Mouse (Mus musculus) lung, adult 2 months (tissue): ENCODE measurements at regions not wholly inside any gene's neighbourhood (a gene's known extent, or its start where the extent isn't known, plus 50 kb on each side); places are given as distances from the start of the nearest gene placed in this dataset.

ENCODE experiments used
- DNase-seq: peaks from one replicate; pipeline ENCODE4 v3.0.0; 2022
- H3K4me1 ChIP-seq: fragments of 200-500 bp; 2 replicates; pipeline ENCODE4 v1.6.1; 2011; ENCODE audit warnings: low read length; ENCODE audit not compliant: control insufficient read depth, insufficient read depth
- H3K4me3 ChIP-seq: fragments of 200-500 bp; replicated peaks from 2 replicates; pipeline ENCODE3; 2011; ENCODE audit warnings: low read depth, mild to moderate bottlenecking, control low read depth, low read length; ENCODE audit errors: extremely low read depth
- CTCF ChIP-seq: fragments of 200-500 bp; IDR thresholded peaks from 2 replicates; pipeline ENCODE4 v1.5.1; 2011; ENCODE audit warnings: mild to moderate bottlenecking, low read length, control low read depth; ENCODE audit not compliant: insufficient read depth
- POLR2A ChIP-seq: fragments of 200-500 bp; IDR thresholded peaks from 2 replicates; pipeline ENCODE4 v1.6.1; 2011; ENCODE audit warnings: low read depth, mild to moderate bottlenecking, control low read depth, low read length, borderline replicate concordance; ENCODE audit errors: extremely low read depth
- WGBS: fragments of 180-500 bp; shearing (Covaris S2); methylation state at CpG from one replicate; pipeline ENCODE4 v1.1.7; 2018; 5-methylcytosine and 5-hydroxymethylcytosine counted together

- WGBS: 69% methylated on average over 1 of the region's 1 CpGs
- Histone ChIP-seq H3K4me3 (no peak overlapping the region), H3K4me1 (no peaks in the 10 kb centered on the region)
- no peak for DNase-seq
- TF ChIP-seq POLR2A (no peak), CTCF (no peak)
Measured at GRCm38 (mm10) chr2:147498731-147499130, 137.0 kb downstream of the Pax1 start.

GRCm38 (mm10) chr2:147455932-147456331, 94.2 kb downstream of the Pax1 start:
- Histone ChIP-seq H3K4me1 (no peaks in the 10 kb centered on the region; the same call in none of the 2 replicates), H3K4me3 (no peak overlapping the region)
- no peak for TF ChIP-seq POLR2A
- TF ChIP-seq CTCF: no peak
- no peak for DNase-seq
- WGBS: 54% methylated on average over 5 of the region's 5 CpGs

GRCm38 (mm10) chr2:147454362-147455257, 92.9 kb downstream of the Pax1 start:
- DNase-seq: peak; percentile 11
- Histone ChIP-seq H3K4me3 (peak overlapping the region; percentile 2), H3K4me1 (no peaks in the 10 kb centered on the region; the same call in none of the 2 replicates)
- WGBS: 34% methylated on average over 18 of the region's 18 CpGs
- TF ChIP-seq POLR2A: peak; percentile 19; the same call in 1 of the 2 replicates
- TF ChIP-seq CTCF: no peak
